Mouse (Mus musculus) cerebellum, adult 2 months (tissue): ENCODE results near the gene Psmc2.

Experiments
- CTCF ChIP-seq: fragments of 200-500 bp; IDR thresholded peaks from 2 replicates; pipeline ENCODE4 v1.5.1; 2011; ENCODE audit warnings: low read depth, mild to moderate bottlenecking, control low read depth, low read length, moderate library complexity, borderline replicate concordance; ENCODE audit not compliant: insufficient read depth
- POLR2A ChIP-seq: fragments of 200-500 bp; IDR thresholded peaks from 2 replicates; pipeline ENCODE4 v1.6.1; 2011; ENCODE audit warnings: low read length, control low read depth, borderline replicate concordance; ENCODE audit not compliant: insufficient read depth

GRCm38 (mm10) chr5:21826370-21826769 lies 41.3 kb downstream of the Psmc2 start:
- TF ChIP-seq CTCF (no peak), POLR2A (no peak)
